Mouse (Mus musculus) liver, embryonic 12.5 days (tissue): ENCODE results near the gene B130006D01Rik. TPM values are rescaled to one million over a fixed set of nuclear protein-coding genes. Genes with fewer than 3 reads are reported as not detected.
A peak's percentile ranks its signal among the peaks of the same experiment; 100 is the strongest.
"Not testable (repeated sequence)": the region's sequence is repeated elsewhere in the genome, so short reads cannot be mapped to it uniquely, and the experiment has no call there.

Source experiments
- ATAC-seq: fragments of 200-750 bp; cut with Nextera tagmentation; 2 replicates; pipeline ENCODE4 v1.8.0; 2017; ENCODE audit warnings: moderate number of reproducible peaks, mild to moderate bottlenecking, moderate library complexity
- H3K27ac ChIP-seq: fragments of 300-500 bp; sonication (generic); 2 replicates; pipeline ENCODE4 v1.5.1; 2016; ENCODE audit warnings: mild to moderate bottlenecking
- H3K27me3 ChIP-seq: fragments of 300-500 bp; sonication (generic); replicated peaks from 2 replicates; pipeline ENCODE4 v1.6.1; 2016; ENCODE audit warnings: mild to moderate bottlenecking, moderate library complexity
- H3K36me3 ChIP-seq: fragments of 300-500 bp; sonication (generic); 2 replicates; pipeline ENCODE4 v1.6.1; 2016; ENCODE audit warnings: mild to moderate bottlenecking, moderate library complexity
- H3K4me1 ChIP-seq: fragments of 300-500 bp; sonication (generic); 2 replicates; pipeline ENCODE4 v1.6.1; 2016
- H3K4me2 ChIP-seq: fragments of 300-500 bp; sonication (generic); 2 replicates; pipeline ENCODE4 v1.6.1; 2016; ENCODE audit warnings: mild to moderate bottlenecking, moderate library complexity
- H3K4me3 ChIP-seq: fragments of 300-500 bp; sonication (generic); 2 replicates; pipeline ENCODE4 v1.5.1; 2016; ENCODE audit warnings: mild to moderate bottlenecking, moderate library complexity
- H3K9ac ChIP-seq: fragments of 300-500 bp; sonication (generic); 2 replicates; pipeline ENCODE4 v1.6.1; 2016; ENCODE audit warnings: mild to moderate bottlenecking, moderate library complexity
- H3K9me3 ChIP-seq: fragments of 300-500 bp; sonication (generic); replicated peaks from 2 replicates; pipeline ENCODE4 v1.6.1; 2016; ENCODE audit warnings: mild to moderate bottlenecking, moderate library complexity
- WGBS: fragments of 180-500 bp; shearing (Covaris S2); methylation state at CpG from one replicate; pipeline ENCODE4 v1.1.7; 2016; ENCODE audit not compliant: insufficient replicate concordance; 5-methylcytosine and 5-hydroxymethylcytosine counted together
- polyA plus RNA-seq: library from polyadenylated mRNA; unstranded; fragments of >200 nt; fragmentation: Nextera tagmentation; extraction: Ambion mirVana; gene quantifications from 2 replicates; pipeline ENCODE4 v1.2.1, GENCODE M21; 2016

The B130006D01Rik gene
- polyA plus RNA-seq, 1 experiment from 2014 or later: 0.62 TPM

DNA sequence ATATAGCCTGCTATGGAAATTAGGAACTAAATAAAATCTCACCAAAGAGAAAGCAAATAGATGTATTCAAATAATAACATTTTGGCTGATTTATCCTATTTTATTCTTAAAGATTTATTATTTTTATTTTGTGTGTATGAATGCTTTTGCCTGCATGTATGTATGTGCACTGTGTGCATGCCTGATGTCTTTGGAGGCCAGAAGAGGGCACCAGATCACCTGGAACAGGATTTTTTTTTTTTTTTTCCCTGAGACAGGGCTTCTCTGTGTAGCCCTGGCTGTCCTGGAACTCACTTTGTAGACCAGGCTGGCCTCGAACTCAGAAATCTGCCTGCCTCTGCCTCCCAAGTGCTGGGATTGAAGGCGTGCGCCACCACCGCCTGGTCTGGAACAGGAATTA, 31.8 kb downstream of the B130006D01Rik start:
- not testable (repeated sequence) for H3K27me3 ChIP-seq, H3K4me2 ChIP-seq, H3K4me3 ChIP-seq, H3K27ac ChIP-seq, H3K9me3 ChIP-seq, H3K4me1 ChIP-seq, H3K9ac ChIP-seq, ATAC-seq
- WGBS: 87% methylated on average over 4 of the region's 4 CpGs
- peaks cover 87% of the 10 kb centered on the region for H3K36me3 ChIP-seq

DNA sequence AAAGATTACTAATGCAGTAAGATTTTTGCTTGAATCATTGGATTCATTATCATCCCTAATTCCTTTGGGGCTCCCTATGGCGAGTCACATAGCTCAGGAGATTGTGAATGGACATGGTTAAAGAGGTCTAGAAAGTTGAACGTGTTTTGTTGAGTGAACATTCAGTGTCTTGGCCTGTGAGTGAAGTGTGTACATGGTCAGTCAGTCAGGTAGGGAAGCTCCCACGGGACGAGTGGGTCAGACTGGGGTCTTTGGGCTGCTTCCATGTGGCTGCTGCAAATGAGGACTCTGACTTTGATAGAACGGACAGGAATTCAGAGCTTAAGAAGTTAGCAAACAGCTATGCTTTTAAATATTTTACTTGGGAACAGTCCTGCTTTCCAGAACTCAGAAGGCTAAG, 37.1 kb downstream of the B130006D01Rik start:
- Histone ChIP-seq H3K27me3 (no peaks in the 10 kb centered on the region), H3K4me2 (no peak overlapping the region), H3K27ac (no peak overlapping the region), H3K4me1 (no peaks in the 10 kb centered on the region), H3K9me3 (no peaks in the 10 kb centered on the region), H3K36me3 (peaks cover 74% of the 10 kb centered on the region), H3K4me3 (no peak overlapping the region), H3K9ac (no peak overlapping the region)
- ATAC-seq: no peak
- WGBS: 74% methylated on average over 5 of the region's 5 CpGs

DNA sequence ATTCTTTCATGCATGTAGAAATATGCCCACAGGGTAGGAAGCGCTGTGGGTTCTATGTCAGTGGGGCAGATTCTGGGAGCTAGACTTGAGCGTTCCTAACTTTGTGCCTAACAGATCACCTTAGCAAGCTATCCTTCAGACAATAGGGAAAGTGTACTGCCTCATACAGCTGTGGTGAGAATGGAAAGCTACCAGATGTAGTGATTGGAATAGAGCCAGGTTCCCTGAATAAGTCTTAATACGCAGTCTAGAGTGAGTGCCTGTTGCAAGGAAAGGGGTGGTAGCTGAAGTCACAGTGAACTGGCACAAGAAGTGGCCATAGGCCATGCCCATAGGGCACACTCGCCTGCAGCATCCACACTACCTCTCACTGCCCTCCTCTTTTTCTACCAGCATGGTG, 39.6 kb downstream of the B130006D01Rik start:
- Histone ChIP-seq H3K4me3 (no peak overlapping the region), H3K4me2 (no peak overlapping the region), H3K4me1 (no peaks in the 10 kb centered on the region), H3K9ac (no peak overlapping the region), H3K27ac (no peak overlapping the region), H3K27me3 (no peaks in the 10 kb centered on the region), H3K36me3 (peaks cover 61% of the 10 kb centered on the region), H3K9me3 (no peaks in the 10 kb centered on the region)
- WGBS: 86% methylated on average over 4 of the region's 4 CpGs
- ATAC-seq: no peak

DNA sequence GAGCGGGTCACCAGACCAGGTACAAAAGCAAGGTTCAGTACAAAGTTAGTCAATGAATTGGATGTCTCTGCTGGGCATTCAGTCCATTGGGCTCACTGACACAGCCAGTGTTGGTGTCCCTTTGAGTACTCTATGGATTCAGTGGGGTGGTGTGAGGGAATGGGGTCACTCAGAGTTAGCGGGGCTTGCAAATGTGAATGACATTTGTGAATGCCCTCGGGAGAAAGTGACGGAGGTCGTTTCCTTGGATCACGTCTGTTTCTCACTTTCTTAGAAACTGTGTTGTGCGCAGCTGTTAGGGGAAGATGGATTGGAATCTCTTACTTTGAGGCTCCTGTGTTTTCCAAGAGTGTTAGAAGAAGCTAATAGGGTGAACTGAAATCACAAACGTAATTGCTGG, 41.4 kb downstream of the B130006D01Rik start:
- H3K4me2 ChIP-seq: no peak overlapping the region
- H3K9ac ChIP-seq: no peak overlapping the region
- H3K4me1 ChIP-seq: no peaks in the 10 kb centered on the region
- no peaks in the 10 kb centered on the region for H3K9me3 ChIP-seq
- no peaks in the 10 kb centered on the region for H3K27me3 ChIP-seq
- no peak overlapping the region for H3K27ac ChIP-seq
- ATAC-seq: no peak
- H3K4me3 ChIP-seq: no peak overlapping the region
- WGBS: 88% methylated on average over 8 of the region's 8 CpGs
- peaks cover 65% of the 10 kb centered on the region for H3K36me3 ChIP-seq

DNA sequence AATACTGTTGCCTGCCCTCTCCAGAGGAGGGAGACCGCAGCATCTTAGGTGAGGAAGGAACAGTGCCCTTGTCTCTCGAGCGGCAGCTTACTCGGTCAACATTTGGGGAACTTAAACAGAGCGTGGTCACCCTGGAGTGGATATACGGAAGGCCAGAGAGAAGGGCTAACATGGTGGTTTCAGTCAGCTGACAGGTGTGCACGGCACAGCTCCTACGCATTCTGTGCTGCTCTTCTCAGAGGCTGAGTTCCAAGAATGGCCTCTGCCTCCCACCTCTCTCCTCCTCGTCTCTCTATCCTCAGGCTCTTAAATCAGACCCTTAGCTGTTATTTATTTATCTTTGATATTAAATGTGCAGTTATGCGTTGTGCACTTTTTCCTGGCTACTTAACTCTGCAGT, 41.9 kb downstream of the B130006D01Rik start:
- Histone ChIP-seq H3K27ac (no peak overlapping the region), H3K4me2 (no peak overlapping the region), H3K9me3 (no peaks in the 10 kb centered on the region), H3K4me3 (no peak overlapping the region), H3K36me3 (peaks cover 65% of the 10 kb centered on the region), H3K27me3 (no peaks in the 10 kb centered on the region), H3K4me1 (no peaks in the 10 kb centered on the region), H3K9ac (no peak overlapping the region)
- WGBS: 73% methylated on average over 10 of the region's 10 CpGs
- ATAC-seq: no peak

DNA sequence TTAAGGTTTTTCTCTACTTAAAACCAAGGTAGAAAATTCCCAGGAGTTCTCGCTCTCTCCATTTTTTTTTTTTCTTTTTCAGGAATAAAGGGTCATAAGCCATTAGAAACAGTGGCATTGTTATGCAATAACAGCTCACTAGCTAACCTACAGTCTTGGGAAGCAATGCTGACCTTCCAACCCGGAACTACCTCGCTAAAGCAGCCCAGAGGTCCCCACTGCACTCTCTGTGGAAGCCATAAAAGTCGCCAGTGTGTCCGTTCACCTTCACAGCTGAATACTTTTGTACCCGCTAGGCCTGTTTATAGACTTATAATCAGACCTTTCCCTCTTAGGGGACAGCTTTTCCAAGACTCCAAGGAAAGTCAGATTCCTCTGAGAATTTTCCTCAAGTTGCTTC, 44.9 kb downstream of the B130006D01Rik start:
- no peak overlapping the region for H3K27ac ChIP-seq
- H3K9me3 ChIP-seq: no peaks in the 10 kb centered on the region
- H3K4me1 ChIP-seq: peaks cover 5% of the 10 kb centered on the region; the same call in 1 of the 2 replicates
- H3K4me3 ChIP-seq: no peak overlapping the region
- no peaks in the 10 kb centered on the region for H3K27me3 ChIP-seq
- peaks cover 56% of the 10 kb centered on the region for H3K36me3 ChIP-seq
- H3K9ac ChIP-seq: no peak overlapping the region
- H3K4me2 ChIP-seq: no peak overlapping the region
- ATAC-seq: no peak
- WGBS: 81% methylated on average over 6 of the region's 6 CpGs

DNA sequence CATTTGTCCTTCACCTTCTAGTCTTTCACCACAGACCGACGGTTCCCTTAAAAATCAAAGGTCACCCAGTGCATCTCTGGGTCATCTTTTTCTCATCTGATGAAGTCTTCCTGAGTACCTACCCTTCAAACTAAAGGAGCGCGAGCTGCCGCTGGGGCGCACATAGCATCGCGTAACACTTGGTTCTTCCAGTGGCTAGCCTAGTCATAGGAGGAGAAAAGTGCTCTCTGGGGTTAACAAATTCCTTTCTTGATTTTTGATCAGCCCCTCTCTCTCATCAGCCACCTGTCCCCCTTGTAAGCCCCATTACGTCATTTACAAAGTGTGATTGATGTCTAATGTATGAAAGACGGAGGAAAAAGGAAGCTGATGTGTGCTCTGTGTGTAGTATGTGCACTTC, 45.8 kb downstream of the B130006D01Rik start:
- no peak for ATAC-seq
- Histone ChIP-seq H3K4me3 (no peak overlapping the region), H3K4me1 (peaks cover 13% of the 10 kb centered on the region), H3K36me3 (peaks cover 46% of the 10 kb centered on the region), H3K9ac (no peak overlapping the region), H3K27me3 (no peaks in the 10 kb centered on the region), H3K4me2 (no peak overlapping the region), H3K27ac (no peak overlapping the region), H3K9me3 (no peaks in the 10 kb centered on the region)
- WGBS: 89% methylated on average over 10 of the region's 10 CpGs

DNA sequence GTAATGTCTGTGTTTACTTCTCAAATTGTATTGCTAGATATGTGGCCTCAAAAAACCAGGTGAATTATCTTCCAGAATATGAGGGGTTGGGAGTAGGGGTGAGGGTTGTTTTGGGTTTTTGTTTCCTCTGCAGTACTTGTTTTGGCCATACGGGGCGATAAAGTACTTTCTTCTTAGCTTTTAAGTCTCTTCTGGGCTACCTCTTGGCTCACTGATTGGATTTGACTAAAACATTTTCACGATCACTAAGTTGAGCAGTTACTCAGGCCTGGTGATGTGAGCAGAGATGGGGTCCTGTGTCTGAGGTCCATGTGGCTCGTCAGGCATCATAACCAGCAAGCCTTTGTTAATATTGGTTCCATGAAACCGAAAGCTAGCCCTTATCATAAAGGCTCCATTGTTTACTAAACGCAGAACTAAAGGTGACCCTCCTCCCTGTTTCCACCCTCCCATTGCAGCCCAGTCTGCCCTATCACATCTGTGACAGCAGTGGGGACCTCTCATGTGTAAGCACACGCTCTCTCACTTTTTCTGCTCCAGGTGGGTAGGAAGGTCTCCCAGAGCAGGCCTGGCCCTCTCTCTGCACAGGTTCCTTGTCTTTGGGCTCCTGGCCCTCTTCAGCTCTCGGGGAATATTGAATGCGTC, 47.5 kb downstream of the B130006D01Rik start:
- ATAC-seq: no peak
- no peaks in the 10 kb centered on the region for H3K9me3 ChIP-seq
- WGBS: 63% methylated on average over 9 of the region's 9 CpGs
- H3K9ac ChIP-seq: no peak overlapping the region
- no peaks in the 10 kb centered on the region for H3K27me3 ChIP-seq
- peak overlapping the region; percentile 28; the same call in 1 of the 2 replicates for H3K27ac ChIP-seq
- no peak overlapping the region for H3K4me3 ChIP-seq
- no peak overlapping the region for H3K4me2 ChIP-seq
- H3K4me1 ChIP-seq: peaks cover 13% of the 10 kb centered on the region
- H3K36me3 ChIP-seq: peaks cover 38% of the 10 kb centered on the region

DNA sequence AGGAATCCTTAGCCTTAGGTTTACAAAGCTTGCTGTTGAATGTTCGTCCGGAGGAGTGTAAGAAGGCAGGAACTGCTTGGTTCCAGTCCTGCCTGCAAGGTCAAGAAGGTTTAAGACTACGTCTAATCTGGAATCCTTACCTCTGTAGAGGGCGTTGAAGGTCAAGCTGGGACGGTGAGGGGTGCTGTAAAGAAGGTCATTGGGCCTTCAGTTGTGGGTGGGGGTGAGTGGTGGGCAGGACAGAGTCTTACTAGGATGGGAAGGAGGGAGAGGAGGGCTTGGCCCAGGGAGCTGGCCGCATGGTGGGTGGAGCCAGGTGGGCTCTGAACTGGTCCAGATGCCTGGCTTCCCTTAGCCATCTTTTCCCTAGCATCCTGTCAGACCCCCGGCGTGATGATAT, 48.3 kb downstream of the B130006D01Rik start:
- Histone ChIP-seq H3K4me3 (no peak overlapping the region), H3K27me3 (no peaks in the 10 kb centered on the region), H3K36me3 (peaks cover 36% of the 10 kb centered on the region), H3K9me3 (no peaks in the 10 kb centered on the region), H3K9ac (no peak overlapping the region), H3K4me2 (no peak overlapping the region), H3K4me1 (peaks cover 17% of the 10 kb centered on the region), H3K27ac (peak overlapping the region; percentile 28; the same call in 1 of the 2 replicates)
- no peak for ATAC-seq
- WGBS: 85% methylated on average over 8 of the region's 8 CpGs

DNA sequence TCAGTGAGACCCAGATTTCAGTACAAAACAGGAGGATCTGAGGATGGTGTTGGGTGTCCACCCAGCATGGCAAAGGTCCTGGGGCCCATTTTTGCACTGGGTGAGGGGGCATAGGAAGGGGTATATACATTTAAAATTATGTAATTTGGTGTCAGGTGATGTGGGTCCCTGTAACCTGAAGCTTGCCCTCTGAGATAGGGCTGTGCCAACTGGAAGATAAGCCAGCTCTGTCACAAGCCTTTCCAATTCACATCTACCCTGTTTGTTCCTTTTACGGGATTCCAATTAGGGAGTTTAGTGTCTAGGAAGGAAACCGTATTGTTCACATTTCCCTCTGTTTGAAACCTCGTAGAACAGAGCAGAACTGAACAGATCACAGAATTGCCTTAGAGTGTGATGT, 49.9 kb downstream of the B130006D01Rik start:
- peaks cover 33% of the 10 kb centered on the region for H3K4me1 ChIP-seq
- H3K9me3 ChIP-seq: no peaks in the 10 kb centered on the region
- no peak for ATAC-seq
- no peaks in the 10 kb centered on the region for H3K27me3 ChIP-seq
- peaks cover 28% of the 10 kb centered on the region for H3K36me3 ChIP-seq
- H3K9ac ChIP-seq: no peak overlapping the region
- H3K4me3 ChIP-seq: no peak overlapping the region
- no peak overlapping the region; the same call in 1 of the 2 replicates for H3K27ac ChIP-seq
- WGBS: 87% methylated on average over 3 of the region's 3 CpGs
- H3K4me2 ChIP-seq: no peak overlapping the region

Other genes with a start within 250 kb of the B130006D01Rik start
- 0.14 and 0.24 TPM in 2 replicates for gene Nxph3, start 209.0 kb upstream of the B130006D01Rik start, polyA plus RNA-seq
- gene Ngfr, start 135.9 kb upstream of the B130006D01Rik start, polyA plus RNA-seq: 4.8 and 5.9 TPM in 2 replicates
- gene Phb, start 56.6 kb upstream of the B130006D01Rik start, polyA plus RNA-seq: 205 and 206 TPM in 2 replicates
- gene Zfp652, start 10.9 kb upstream of the B130006D01Rik start, polyA plus RNA-seq: 8.9 TPM in 2 replicates
- 2.7 and 3.4 TPM in 2 replicates for gene Phospho1, start 100.9 kb downstream of the B130006D01Rik start, polyA plus RNA-seq
- gene Gngt2, start 113.6 kb downstream of the B130006D01Rik start, polyA plus RNA-seq: 15.8 and 16.7 TPM in 2 replicates
- 7.3 and 7.6 TPM in 2 replicates for gene Abi3, start 118.9 kb downstream of the B130006D01Rik start, polyA plus RNA-seq
- gene B4galnt2, start 191.3 kb downstream of the B130006D01Rik start, polyA plus RNA-seq: 0.39 and 0.51 TPM in 2 replicates